Mouse (Mus musculus): ENCODE data around the gene Olfr744.
"Not testable (repeated sequence)": the region's sequence is repeated elsewhere in the genome, so short reads cannot be mapped to it uniquely, and the experiment has no call there.

Olfr744 gene

DNA sequence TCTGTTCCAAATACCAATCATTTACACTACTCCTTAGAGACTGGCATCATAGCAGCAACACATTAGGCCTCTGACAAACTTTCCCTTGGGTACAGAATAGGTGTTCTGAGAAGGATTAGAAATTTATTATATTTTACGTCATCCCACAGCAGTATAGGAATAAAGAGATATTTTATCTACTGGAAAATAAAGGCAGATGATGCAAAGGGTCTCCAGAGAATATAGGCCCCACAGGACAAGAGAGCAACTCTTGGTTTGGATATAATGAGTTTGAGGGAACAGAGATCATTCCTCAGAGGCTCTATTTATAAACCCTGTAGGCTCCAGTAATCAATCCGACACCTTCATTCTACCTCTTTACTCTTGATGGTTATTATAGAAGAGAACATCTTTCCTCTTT lies at the start of gene Olfr744:
TSS of gene Olfr744 (plus strand) at position 301 of the 400 bp plus-strand sequence.
- DNase-seq: no peak

DNA sequence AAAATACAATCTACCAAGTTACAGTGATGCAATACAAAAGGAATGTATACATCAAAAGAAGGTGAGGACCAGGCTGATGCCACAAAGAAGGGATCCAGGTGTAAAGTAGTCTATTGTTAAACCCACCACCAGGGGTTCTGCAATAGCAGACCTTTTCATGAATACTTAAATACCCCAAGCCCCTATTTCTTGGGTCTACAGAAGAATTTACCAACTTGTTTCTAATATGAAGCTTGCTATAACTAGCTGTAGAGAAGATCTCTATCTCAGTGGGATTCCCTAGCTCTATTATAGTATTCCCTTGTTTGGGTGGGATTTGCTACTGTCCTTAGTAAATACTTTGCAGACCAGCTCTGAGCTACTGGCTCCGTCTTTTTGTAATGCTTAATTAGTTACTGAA lies 41.6 kb upstream of the Olfr744 start:
- not testable (repeated sequence) for DNase-seq

DNA sequence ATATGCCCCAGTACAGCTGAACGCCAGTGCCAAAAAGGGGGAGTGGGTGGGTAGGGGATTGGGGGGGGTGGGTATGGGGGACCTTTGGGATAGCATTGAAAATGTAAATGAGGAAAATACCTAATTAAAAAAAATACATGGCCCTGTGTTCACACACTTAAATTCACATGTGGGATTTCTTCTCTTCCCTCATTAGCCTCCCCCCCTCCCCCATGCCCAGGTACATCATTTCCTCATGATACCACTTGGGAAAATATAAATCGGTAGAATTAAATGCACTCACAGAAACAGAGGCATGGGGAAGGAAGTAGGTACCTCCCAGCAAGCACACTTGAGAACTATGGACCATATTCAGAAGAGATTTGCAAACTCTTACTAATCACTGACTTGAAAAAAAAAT lies 24.4 kb downstream of the Olfr744 start, which contains the start of gene Olfr745:
TSS of gene Olfr745 (plus strand) at position 301 of the 400 bp plus-strand sequence.
- no peak for DNase-seq

DNA sequence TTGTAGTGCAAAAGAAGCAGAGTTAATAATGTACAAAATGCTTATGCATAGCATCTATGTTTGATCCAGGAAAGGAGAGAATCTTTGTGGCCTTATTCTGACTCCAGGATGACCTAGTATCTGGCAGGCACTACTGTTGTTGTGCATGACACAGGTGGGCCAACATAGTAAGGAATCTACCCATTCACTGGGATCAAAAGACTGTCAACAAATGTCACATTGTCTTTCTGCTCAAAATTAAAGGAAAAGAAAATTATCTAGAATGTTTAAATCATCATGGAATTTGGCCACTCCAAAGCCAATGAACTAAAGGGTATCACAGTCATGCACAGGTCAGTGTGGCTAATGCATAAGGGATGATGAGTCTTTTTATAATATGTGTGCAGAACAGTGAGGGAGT lies 32.1 kb downstream of the Olfr744 start, which contains the start of gene Olfr746:
TSS of gene Olfr746 (plus strand) at position 301 of the 400 bp plus-strand sequence.
- DNase-seq: no peak

Data from right cerebral cortex, postnatal 14 days (tissue).